Mouse (Mus musculus): ENCODE data around the gene Snrnp70. TPM values are rescaled to one million over a fixed set of nuclear protein-coding genes. Genes with fewer than 3 reads are reported as not detected.

Snrnp70 gene
- total RNA-seq, 2 experiments from 2014 or later, result 372 to 395 TPM

- peak in 1 of 2 experiments; percentile 27 for DNase-seq (ENCODE audit: low spot score in 2 of 2)
Observed at GRCm38 (mm10) chr7:45339410-45340065, 56.0 kb downstream of the Snrnp70 start.

GRCm38 (mm10) chr7:45338161-45338911 is 57.2 kb downstream of the Snrnp70 start:
- DNase-seq (ENCODE audit: low spot score in 2 of 2), result peak in 1 of 2 experiments; percentile 24

GRCm38 (mm10) chr7:45337469-45337868 is 58.1 kb downstream of the Snrnp70 start:
- no peak for DNase-seq (ENCODE audit: low spot score in 2 of 2)

GRCm38 (mm10) chr7:45336319-45336718 is 59.2 kb downstream of the Snrnp70 start:
- no peak for DNase-seq (ENCODE audit: low spot score in 2 of 2)

- no peak for DNase-seq (ENCODE audit: low spot score in 2 of 2)
Observed at GRCm38 (mm10) chr7:45335056-45335455, 60.5 kb downstream of the Snrnp70 start, which contains the start of gene Hrc. Hrc (plus strand) TSS chr7:45335290.

GRCm38 (mm10) chr7:45334605-45335004 is 60.9 kb downstream of the Snrnp70 start:
- DNase-seq (ENCODE audit: low spot score in 2 of 2), result no peak

GRCm38 (mm10) chr7:45333431-45333982 is 62.0 kb downstream of the Snrnp70 start, which contains the start of gene Trpm4:
Trpm4 (minus strand) TSS chr7:45333780.
- DNase-seq (ENCODE audit: low spot score in 2 of 2), result peak; percentile 72 to 78

- DNase-seq (ENCODE audit: low spot score in 2 of 2), result peak; percentile 18 to 42
Observed at GRCm38 (mm10) chr7:45332685-45333425, 62.7 kb downstream of the Snrnp70 start.

GRCm38 (mm10) chr7:45331502-45331901 is 64.0 kb downstream of the Snrnp70 start:
- no peak for DNase-seq (ENCODE audit: low spot score in 2 of 2)

GRCm38 (mm10) chr7:45328841-45329475 is 66.6 kb downstream of the Snrnp70 start:
- DNase-seq (ENCODE audit: low spot score in 2 of 2), result no peak

Other genes with a start within 250 kb of the Snrnp70 start
- 10 to 100 TPM; 46.7 to 51.7 TPM for gene Pih1d1, start 241.4 kb downstream of the Snrnp70 start, total RNA-seq (2021)
- gene Aldh16a1, start 241.2 kb downstream of the Snrnp70 start, total RNA-seq (2021), result 10 to 100 TPM; 12.7 to 15.1 TPM
- gene Slc17a7, start 231.8 kb downstream of the Snrnp70 start, total RNA-seq (2021), result 1,000 to 10,000 TPM; 1,307 TPM
- under 1 TPM; 0.26 to 0.40 TPM for gene Gfy, start 216.2 kb downstream of the Snrnp70 start, total RNA-seq (2021)
- not detected for gene Pth2, start 214.7 kb downstream of the Snrnp70 start, total RNA-seq (2021)
- gene Ccdc155, start 190.8 kb downstream of the Snrnp70 start, total RNA-seq (2021), result 1 to 10 TPM; 4.9 to 9.7 TPM
- 10 to 100 TPM; 33.6 to 38.3 TPM for gene Dkkl1, start 183.6 kb downstream of the Snrnp70 start, total RNA-seq (2021)
- gene Tead2, start 180.0 kb downstream of the Snrnp70 start, total RNA-seq (2021), result 1 to 10 TPM; 2.1 to 4.3 TPM
- gene Cd37, start 156.6 kb downstream of the Snrnp70 start, total RNA-seq (2021), result 1 to 10 TPM; 4.8 to 5.3 TPM
- 1 to 10 TPM; 1.7 to 1.9 TPM for gene Slc6a16, start 154.7 kb downstream of the Snrnp70 start, total RNA-seq (2021)
- not detected for gene Slc6a21, start 118.2 kb downstream of the Snrnp70 start, total RNA-seq (2021)
- 10 to 100 TPM; 19.0 to 26.5 TPM for gene Trpm4, start 62.0 kb downstream of the Snrnp70 start, total RNA-seq (2021)
- under 1 TPM; 0.19 to 0.30 TPM for gene Hrc, start 60.5 kb downstream of the Snrnp70 start, total RNA-seq (2021)
- gene Ppfia3, start 28.7 kb downstream of the Snrnp70 start, total RNA-seq (2021), result 100 to 1,000 TPM; 154 to 170 TPM
- gene Lin7b, start 25.2 kb downstream of the Snrnp70 start, total RNA-seq (2021), result 100 to 1,000 TPM; 133 to 165 TPM
- not detected for gene Kcna7, start 9.9 kb upstream of the Snrnp70 start, total RNA-seq (2021)
- gene Ntf5, start 18.0 kb upstream of the Snrnp70 start, total RNA-seq (2021), result under 1 TPM in 1 of 2 experiments, not detected in 1; 0.19 TPM
- not detected for gene Lhb, start 25.1 kb upstream of the Snrnp70 start, total RNA-seq (2021)
- 10 to 100 TPM; 15.1 to 18.1 TPM for gene Gys1, start 39.1 kb upstream of the Snrnp70 start, total RNA-seq (2021)
- gene Ruvbl2, start 42.4 kb upstream of the Snrnp70 start, total RNA-seq (2021), result 10 to 100 TPM; 32.4 to 34.5 TPM
- 100 to 1,000 TPM; 218 to 238 TPM for gene Ftl1, start 64.1 kb upstream of the Snrnp70 start, total RNA-seq (2021)
- gene Bax, start 71.2 kb upstream of the Snrnp70 start, total RNA-seq (2021), result 10 to 100 TPM; 55.2 to 59.3 TPM
- gene Tulp2, start 86.1 kb upstream of the Snrnp70 start, total RNA-seq (2021), result under 1 TPM in 1 of 2 experiments, not detected in 1; 0.21 TPM
- 1 to 10 TPM; 2.5 to 3.8 TPM for gene Gm45808, start 91.1 kb upstream of the Snrnp70 start, total RNA-seq (2021)
- 1 to 10 TPM; 3.9 to 4.7 TPM for gene Dhdh, start 93.1 kb upstream of the Snrnp70 start, total RNA-seq (2021)
- 100 to 1,000 TPM; 111 to 112 TPM for gene Nucb1, start 114.7 kb upstream of the Snrnp70 start, total RNA-seq (2021)
- gene Ppp1r15a, start 130.5 kb upstream of the Snrnp70 start, total RNA-seq (2021), result 10 to 100 TPM; 23.1 to 25.9 TPM
- 1 to 10 TPM; 6.1 to 8.2 TPM for gene Plekha4, start 130.6 kb upstream of the Snrnp70 start, total RNA-seq (2021)
- gene Hsd17b14, start 159.2 kb upstream of the Snrnp70 start, total RNA-seq (2021), result under 1 TPM; 0.37 to 0.56 TPM
- 10 to 100 TPM; 25.3 to 26.9 TPM for gene Bcat2, start 174.4 kb upstream of the Snrnp70 start, total RNA-seq (2021)
- gene Fgf21, start 219.7 kb upstream of the Snrnp70 start, total RNA-seq (2021), result not detected
- gene Fut1, start 221.5 kb upstream of the Snrnp70 start, total RNA-seq (2021), result not detected
- gene Izumo1, start 226.1 kb upstream of the Snrnp70 start, total RNA-seq (2021), result under 1 TPM in 1 of 2 experiments, not detected in 1; 0.21 TPM
- 1 to 10 TPM; 6.4 to 7.9 TPM for gene Rasip1, start 231.7 kb upstream of the Snrnp70 start, total RNA-seq (2021)
- gene Mamstr, start 244.2 kb upstream of the Snrnp70 start, total RNA-seq (2021), result 1 to 10 TPM; 2.0 to 2.6 TPM

Data from left cerebral cortex, adult 18-20 months (tissue).